Mouse (Mus musculus) thymus, postnatal 4 days (tissue): ENCODE results near the gene Cdc20.

Experiments used
- DNase-seq: peaks from one replicate; pipeline ENCODE4 v3.0.0; 2021

The Cdc20 gene

DNA sequence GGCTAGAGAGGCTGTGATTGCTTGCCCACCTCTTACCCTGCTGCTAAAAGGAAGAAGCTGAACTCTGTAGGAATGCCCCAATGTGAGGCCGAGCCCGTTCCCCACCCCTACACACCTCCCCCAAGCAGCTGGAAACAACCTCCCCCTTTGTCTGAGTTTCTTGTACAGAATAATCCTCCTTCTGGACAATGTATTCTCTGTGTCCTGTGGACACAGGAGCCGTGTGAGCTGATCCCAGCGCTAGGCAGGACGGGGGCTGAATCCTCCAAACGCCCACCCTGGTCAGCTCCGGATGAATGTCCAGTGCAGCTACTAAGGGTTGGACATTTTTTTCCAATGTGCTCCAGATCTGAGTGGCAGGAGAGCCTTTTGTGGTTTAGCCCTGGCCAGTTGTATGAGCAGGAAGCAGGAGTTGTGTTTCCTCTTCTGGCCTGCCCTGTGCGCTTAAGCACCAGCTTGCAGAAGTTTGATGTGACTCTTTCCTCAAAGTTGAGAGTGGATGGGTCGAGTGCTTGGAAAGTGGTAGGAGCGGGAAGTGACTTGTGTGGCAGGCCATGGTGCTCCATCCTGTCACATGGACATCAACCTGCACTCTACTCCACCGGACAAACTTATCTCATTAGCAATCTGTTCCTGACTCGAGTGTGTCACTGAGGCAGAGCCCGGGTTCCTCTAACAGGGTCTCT, 19.9 kb downstream of the Cdc20 start:
- DNase-seq, result no peak

DNA sequence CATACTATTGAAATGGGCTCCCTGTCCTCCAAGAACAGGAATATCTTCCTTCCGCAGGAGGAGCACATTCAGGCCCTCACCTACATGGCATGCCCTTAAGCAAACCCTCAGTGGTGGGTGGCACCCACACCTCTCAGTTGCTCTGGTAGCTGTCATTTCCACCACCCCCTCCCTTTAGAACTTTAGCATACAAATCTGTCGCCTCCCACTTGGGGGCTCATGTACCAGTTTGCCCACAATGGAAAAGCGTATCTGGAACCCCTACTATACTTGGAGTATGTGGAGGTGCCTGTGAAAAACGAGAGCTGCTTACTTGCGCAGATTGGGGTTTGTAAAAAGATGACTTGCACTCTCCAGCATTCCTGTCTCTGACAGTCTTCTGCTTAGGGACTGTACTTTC, 20.8 kb downstream of the Cdc20 start:
- DNase-seq, result no peak

DNA sequence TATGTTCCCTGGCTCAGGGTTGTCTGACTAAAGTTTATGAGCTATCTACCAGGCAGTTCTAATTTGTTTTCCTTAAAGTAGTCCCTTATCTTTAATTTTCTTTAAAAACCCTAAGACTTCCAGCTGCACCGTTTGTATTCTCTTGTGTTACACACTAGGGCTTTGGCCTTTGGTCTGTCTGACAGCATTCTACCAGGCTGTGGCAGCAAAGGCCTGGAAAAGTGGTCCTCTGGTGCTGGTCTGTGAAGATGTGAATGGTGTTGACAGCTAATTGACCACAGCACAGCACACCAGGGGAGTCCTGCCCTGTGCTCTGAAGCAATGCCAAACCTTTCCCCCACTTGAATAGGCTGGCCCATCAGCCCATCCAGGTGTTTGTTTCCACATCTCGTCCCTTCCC, 21.4 kb downstream of the Cdc20 start:
- DNase-seq, result no peak

DNA sequence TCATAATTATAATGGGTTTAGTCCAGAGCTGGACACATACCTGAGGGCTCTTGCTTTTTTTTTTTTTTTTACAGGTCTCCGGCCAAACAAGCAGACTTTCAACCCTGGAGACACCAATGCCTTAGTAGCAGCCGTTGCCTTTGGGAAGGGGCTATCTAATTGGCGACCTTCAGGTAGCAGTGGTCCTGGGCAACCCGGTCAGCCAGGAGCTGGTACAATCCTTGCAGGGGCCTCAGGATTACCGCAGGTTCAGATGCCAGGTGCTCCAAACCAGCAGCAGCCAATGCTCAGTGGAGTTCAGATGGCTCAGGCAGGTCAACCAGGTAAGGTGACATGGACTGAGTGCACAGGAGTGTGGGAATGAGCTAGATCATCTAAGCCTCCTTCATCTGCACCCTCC, 23.6 kb downstream of the Cdc20 start:
- no peak for DNase-seq

DNA sequence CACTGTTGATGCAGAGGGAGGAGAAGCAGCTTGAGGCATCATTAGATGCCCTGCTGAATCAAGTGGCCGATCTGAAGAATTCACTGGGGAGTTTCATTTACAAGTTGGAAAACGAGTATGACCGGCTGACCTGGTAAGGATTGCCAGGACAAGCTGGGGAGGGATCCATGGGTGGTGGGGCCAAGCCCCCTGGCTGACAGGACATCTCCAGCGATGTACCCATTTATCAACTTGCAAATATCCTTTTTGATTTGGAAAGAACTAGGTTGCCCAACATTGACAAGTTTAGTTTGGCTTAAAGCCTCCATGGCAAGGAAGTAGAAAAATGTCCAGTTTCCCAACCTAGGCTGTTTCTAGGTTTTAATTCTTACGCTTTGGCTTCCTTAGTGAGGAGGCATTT, 26.3 kb downstream of the Cdc20 start:
- DNase-seq, result no peak

DNA sequence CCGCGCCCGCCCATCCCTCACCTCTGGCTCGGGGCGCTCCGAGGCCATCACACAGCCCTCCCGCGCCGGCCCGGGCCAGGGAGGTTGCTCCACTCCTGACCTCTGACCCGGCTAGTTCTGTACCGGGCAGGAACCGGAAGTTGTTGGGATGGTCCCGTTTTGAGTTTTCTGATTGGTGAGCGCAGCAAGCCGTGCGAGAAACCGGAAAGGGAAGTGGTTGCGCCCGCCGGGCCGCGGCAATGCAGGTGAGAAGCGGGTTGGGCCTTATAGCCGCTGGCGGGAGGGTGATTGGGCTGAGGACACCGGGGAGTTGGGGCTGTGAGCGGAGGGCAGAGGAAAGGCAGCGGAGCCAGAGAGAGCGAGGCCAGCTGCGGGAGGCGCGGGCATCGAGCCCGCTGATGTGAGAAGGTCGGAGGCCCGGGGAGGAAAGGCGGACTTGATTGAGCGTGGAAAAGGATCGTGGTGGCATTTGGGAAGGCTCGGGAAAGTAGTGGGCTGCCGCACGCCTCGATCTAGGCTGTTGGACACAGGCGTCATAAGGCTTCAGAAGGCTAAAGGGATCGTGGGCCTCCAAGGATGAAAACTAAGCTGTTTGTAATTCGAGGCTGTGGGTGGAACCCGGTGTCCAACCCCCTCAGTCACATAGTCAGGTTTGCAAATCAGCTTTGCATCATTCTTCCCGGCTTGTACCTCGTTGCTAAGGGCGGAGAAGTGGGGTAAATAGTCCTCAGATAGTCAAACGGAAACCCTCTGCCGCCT, 27.8 kb downstream of the Cdc20 start, which contains the start of the genes Szt2 and Med8:
Szt2 (minus strand) TSS at position 132 of the 759 bp plus-strand sequence.
Med8 (plus strand) TSS at position 196 of the 759 bp plus-strand sequence.
- DNase-seq, result peak; percentile 89

DNA sequence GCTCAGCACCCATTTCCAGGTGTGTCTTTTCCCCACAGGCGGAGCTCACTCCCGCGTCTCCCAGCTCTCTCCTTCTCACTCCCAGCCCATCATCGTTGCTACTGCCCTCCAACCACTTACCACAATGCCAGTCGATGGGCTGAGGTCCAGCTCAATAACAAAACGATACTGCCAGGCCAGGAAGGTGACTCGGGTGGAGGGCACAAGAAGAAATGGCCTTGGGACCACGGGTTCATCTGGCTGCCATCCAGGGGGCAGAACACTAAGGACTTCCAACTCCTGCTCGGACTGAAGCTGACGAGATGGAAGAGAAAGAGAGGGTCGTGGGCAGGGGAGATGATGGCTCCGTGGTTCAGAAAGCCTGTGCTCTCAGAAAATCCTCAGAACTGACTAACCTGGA, 34.5 kb downstream of the Cdc20 start:
- no peak for DNase-seq

DNA sequence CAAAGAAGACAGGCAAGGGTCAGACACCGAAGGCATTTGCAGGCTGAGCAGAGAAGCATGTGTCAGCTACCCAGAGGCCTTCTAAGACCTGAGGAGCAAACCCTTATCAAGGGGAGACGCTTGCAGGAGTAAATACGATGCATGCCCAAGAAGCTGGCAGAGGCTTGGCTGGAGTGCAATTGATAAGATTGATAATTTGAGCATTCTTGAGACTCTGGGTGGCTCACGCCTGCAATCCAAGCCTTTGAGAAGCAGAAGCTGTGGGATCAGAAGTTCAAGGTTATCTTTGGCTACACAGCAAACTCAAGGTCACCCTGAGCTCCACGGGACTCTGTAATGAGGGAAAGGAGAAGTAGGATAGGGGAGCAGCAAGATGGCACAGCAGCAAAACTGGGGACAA, 35.2 kb downstream of the Cdc20 start:
- DNase-seq, result no peak

DNA sequence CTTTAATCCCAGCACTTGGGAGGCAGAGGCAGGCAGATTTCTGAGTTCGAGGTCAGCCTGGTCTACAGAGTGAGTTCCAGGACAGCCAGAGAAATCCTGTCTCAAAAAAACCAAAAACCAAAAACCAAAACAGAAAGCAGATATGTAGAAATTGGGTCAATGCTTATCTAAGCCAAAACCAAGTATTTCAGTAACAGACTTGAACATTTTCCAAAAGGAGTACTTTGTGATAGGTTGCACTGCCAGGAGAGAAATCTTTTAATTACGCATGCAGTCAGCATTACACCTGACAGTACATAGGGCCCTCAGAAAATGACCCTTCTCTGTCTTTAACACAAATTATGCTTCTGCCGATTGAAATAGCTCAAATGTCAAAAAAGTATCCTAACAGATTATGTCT, 35.7 kb downstream of the Cdc20 start:
- DNase-seq, result no peak

DNA sequence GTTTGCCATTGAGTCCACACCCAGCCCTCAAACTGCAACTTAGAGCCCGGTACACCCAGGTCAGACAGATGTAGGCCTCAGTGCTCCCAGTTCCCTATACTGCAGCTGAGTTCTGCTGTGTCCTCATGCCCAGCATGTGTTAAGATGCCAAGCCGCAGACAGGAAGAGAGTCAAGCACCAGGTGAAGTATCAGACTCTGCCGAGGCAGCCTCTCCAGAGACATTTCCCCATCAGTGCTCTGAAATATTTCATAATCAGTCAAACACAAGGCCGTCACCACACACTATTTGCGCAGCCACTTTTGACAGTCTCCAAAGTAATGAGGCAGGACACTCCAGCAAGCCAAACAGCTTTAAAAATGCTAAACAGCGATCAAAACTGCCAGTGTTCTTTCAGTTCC, 38.8 kb downstream of the Cdc20 start:
- DNase-seq, result no peak

DNA sequence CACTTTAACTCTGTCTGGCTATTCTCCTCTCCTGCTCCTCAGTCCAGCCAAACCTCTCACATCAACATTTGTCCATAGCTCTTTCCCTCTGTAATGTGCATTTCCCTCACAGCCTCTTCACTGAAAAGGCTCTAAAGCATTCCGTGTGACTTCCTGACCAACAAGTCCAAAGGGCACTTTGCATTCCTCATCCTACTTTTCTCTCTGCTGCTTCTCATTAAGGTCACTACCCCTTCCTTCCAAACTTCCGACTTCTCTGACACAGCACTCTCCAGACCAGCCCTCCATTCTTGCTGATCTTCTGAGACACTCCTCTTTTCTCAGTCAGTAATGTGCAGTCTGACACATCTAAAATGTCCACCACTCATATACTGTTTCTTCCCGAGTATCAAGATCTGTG, 40.7 kb downstream of the Cdc20 start:
- no peak for DNase-seq

DNA sequence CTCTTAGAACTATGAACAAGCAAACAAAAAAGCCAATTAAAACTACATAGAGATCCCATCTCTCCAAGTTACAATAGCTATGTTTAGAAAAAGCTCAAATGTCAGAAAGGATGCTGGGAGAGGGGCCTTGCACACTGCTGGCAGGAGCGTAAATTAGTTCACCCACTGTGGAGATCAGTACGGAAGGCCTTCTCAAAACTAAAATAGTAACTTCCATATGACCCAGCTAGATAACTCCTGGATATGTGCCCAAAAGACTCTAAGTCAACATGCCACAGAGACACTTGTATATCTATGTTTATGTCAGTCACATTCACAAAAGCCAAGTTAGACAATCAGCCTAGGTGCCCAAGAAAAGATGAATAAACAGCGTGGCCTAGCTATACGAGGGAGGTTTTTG, 41.9 kb downstream of the Cdc20 start:
- no peak for DNase-seq

DNA sequence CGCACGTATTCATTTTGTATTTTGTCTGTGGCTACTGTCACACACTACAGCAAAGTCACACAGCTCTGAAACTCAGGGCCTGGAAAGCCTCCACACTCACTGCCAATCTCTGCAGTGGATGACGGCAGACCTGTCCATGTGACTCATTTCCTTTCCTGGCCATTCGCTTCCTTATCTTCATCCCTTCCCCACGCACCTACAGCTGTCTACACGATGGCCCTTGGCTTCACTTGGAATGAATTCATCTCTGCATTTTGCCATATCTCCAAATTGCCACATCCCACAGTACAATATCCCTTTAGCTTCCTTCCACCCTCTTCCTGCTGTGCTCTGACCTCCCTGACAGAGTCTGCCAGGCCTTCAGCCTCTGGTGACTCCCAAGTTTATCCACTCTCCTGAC, 42.6 kb downstream of the Cdc20 start:
- DNase-seq, result no peak

DNA sequence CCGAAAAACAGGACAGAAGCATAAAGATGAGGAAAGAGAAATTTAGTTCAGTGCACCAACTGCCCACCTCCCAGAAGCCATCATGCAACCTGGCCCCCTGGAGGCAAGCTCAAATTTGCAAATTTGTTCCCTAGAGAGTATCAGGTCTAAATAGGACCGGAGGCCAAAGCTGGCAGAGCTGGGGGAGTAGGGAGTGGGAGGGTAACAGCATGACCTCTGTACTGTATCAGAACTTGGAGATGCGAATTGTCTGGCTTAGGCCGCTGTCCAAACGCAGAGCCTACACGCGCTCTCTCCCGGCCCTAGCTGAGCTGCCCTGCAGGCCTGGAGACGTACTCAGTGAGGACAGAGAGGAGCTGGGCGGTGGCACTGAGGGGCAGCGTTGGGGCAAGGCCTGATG, 47.0 kb downstream of the Cdc20 start:
- no peak for DNase-seq

DNA sequence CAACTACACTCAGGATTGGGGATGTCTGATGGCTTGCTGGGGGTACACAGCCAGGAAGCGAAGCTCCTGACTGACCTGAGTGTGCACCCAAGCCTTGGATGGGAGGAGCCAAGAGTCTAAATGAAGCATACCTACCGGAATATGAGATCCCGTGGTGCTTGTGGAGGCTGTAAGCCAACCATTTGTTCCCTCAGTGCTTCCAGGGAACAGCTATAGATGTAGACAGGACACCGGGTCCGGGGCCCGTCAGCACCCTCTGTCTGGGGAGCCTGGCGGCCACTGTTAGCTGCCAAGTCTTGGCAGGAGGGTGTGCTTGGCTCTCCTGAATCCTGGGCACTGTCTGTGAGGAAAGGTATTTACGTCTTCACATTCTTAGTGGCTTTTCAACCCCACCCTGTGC, 49.8 kb downstream of the Cdc20 start:
- DNase-seq, result no peak

DNA sequence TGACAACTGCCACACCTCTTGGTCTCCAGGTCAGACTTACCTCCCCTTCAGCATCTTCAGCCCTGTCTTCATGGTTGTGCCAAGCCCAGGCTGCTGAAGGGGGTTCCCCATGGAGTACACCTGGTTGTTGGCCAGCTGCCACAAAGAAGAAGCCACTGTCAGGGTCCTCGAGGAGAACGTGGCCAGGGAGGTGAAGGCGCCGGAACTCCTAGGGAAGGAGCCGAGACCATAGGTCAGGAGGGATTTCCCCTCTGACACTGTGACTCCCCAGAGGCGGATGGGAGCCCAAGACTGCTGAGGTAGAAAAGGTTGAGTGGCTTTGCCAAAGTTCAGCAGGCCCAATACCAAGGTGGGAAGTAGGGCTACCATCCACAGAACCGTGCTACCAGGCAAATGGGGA, 53.9 kb downstream of the Cdc20 start:
- DNase-seq, result no peak
